Mouse (Mus musculus): ENCODE results near the gene Rad21l. TPM values are rescaled to one million over a fixed set of nuclear protein-coding genes. Genes with fewer than 3 reads are reported as not detected.

The Rad21l gene
- polyA plus RNA-seq, 1 experiment from 2014 or later, result 0.11 TPM

DNA sequence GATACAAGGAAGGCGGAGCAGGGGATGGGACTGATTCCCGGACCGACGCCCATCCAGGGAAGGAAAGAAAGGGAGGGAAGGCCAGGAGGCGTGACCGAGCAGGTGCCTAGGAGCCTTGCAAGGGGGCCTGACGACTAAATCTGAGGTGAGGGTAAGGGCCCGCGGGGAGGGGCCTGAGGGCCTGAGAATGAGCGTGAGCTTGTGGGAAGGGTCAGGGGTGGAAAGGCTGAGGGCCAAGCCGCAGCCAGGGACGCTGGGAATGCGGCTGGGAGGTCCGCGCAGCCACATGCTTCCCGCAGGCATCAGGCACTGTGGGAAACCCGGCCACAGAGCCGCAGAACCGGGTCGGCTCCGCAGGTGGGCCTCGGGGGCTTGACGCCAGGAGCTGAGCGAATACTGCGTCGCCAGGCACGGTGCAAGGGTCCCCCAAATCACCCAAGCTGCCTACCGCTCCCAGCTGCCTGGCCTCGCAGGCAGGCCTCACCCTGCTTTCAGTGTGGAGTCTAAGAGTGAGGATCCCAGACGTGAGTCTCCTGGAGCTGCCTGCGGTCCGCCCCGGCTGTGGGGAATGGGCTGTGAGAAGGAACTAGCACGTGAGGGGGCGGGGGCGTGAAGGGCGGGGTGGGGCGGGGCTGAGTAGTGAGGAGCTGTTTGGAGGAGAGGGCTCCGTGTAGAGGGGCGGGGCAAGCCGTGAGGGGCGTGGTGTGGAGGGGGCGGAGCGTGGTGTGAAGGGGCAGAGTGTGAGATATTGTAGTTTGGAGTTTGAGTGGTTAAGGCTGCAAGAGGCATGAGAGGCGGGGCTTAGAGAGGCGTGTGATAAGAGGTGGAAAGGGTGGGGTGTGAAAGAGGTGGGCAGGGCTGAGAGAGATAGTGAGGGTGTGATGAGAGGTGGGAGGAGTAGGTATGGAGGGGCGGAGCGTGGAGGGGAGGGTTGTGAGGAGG is 2.0 kb upstream of the Rad21l start:
- 38% methylated on average over 48 of the region's 48 CpGs for WGBS
- H3K4me2 ChIP-seq (replicated peaks), result peak overlapping the region; percentile 44
- H3K27ac ChIP-seq, result no peak overlapping the region
- peak; percentile 63 for ATAC-seq (ENCODE audit: low FRiP score, low read depth)
- 0 out of 2 replicates have a peak, but pooled peaks cover 6% of the 10 kb centered on the region for H3K4me1 ChIP-seq
- H3K9ac ChIP-seq, result no peak overlapping the region
- peak overlapping the region; percentile 3; the same call in 1 of the 2 replicates for H3K4me3 ChIP-seq
- no peaks in the 10 kb centered on the region for H3K36me3 ChIP-seq
- H3K27me3 ChIP-seq (replicated peaks), result peaks cover 11% of the 10 kb centered on the region; the same call in 1 of the 2 replicates
- no peaks in the 10 kb centered on the region for H3K9me3 ChIP-seq

DNA sequence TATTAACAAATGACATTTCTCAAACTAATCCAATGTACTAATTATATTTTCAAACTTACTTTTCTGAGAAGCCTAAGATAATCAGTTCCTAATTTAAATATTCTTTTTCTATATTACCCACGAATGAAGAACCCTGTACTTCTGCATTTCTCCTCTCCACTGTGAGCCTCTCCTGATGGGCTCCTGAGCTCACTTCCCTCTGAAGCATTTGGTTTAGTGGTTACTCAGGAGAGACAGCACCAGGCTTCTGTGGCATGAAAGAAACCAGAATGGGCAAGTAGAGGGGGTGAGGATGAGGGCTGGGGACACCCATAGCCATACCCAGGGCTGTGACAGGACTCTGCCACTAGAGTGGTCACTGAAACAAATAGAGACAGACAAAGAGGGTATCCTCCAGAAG is 16.3 kb downstream of the Rad21l start:
- Histone ChIP-seq H3K27ac (no peak overlapping the region), H3K4me1 (no peaks in the 10 kb centered on the region), H3K9ac (no peak overlapping the region), H3K4me2 (replicated peaks) (no peak overlapping the region), H3K9me3 (no peaks in the 10 kb centered on the region), H3K4me3 (no peak overlapping the region), H3K27me3 (replicated peaks) (no peaks in the 10 kb centered on the region), H3K36me3 (no peaks in the 10 kb centered on the region)
- WGBS, result 69% methylated on average over 1 of the region's 1 CpGs
- no peak for ATAC-seq (ENCODE audit: low FRiP score, low read depth)

DNA sequence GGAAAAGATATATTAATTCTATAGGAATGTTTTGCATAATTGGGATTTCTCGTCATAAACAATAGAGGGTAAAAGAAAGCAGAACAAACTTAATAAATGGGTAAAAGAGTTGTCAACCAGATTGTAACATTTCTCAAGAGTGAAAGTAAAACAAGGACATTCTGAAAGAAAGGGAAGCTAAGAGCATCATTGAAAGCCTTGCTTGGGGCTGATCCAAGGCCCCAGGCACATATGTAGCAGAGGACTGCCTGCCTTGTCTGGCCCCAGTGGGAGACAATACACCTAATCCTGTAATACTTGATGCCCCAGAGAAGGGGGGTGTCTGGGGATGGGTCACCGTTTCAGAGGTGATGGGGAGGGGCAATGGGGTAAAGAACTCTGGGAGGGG is 32.3 kb downstream of the Rad21l start:
- Histone ChIP-seq H3K9me3 (no peaks in the 10 kb centered on the region), H3K4me1 (peaks cover 6% of the 10 kb centered on the region), H3K9ac (no peak overlapping the region), H3K27ac (no peak overlapping the region), H3K4me2 (replicated peaks) (no peak overlapping the region), H3K4me3 (no peak overlapping the region), H3K36me3 (no peaks in the 10 kb centered on the region), H3K27me3 (replicated peaks) (peaks cover 10% of the 10 kb centered on the region; the same call in 1 of the 2 replicates)
- WGBS, result 83% methylated on average over 2 of the region's 2 CpGs
- ATAC-seq (ENCODE audit: low FRiP score, low read depth), result no peak

DNA sequence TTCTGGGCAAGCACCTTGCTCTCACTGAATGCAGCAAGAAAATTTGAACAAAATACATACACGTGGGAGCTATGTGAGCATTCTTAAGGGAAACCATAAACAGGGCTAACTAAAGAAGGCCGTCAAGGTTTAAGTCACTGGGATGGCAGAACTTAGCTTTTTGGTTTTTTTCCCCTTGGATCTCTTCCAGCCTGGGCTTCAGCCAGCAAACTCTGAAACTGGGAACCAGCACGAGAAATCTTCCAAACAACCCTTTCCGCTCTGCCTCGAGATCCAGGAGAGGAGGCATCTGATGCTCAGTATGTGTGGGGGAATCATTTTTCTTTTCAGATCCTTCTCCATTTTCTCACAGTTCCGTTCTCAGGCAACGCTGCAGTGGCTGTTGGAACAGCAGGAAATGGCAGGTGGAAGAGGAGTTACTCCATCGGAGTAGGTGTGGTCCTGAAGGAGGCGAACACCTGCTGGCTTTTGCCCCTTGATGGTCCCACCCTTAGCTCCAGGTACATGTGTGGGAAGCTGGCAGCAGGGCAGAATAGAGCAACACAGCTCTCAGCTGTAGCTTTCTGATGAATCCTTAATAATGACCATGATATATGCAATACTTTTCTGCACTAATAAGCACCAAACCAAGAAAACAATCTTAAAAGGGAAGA is 32.8 kb downstream of the Rad21l start:
- Histone ChIP-seq H3K9me3 (no peaks in the 10 kb centered on the region), H3K27ac (no peak overlapping the region), H3K36me3 (no peaks in the 10 kb centered on the region), H3K9ac (no peak overlapping the region), H3K27me3 (replicated peaks) (peaks cover 10% of the 10 kb centered on the region; the same call in 1 of the 2 replicates), H3K4me1 (peaks cover 6% of the 10 kb centered on the region), H3K4me2 (replicated peaks) (no peak overlapping the region), H3K4me3 (no peak overlapping the region)
- 73% methylated on average over 9 of the region's 9 CpGs for WGBS
- no peak for ATAC-seq (ENCODE audit: low FRiP score, low read depth)

DNA sequence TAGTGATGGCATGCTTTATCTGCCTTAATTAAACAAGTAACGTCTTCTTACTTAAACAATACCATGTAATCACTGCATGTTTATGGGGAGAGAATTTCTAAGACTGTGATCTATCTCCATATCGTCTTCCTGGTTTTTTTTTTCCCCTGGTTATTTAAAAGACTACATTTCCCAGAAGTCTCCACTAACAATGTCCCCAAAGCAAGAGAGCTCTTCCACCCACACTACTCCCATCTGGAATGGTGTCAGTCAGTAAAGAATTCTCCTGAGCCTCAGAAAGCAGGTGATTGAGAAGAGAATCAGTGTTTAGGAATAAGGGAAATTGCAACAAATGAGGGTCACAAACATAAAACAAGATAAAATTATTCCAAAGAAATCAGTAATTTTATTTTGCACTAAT is 33.4 kb downstream of the Rad21l start:
- H3K9me3 ChIP-seq, result no peaks in the 10 kb centered on the region
- H3K36me3 ChIP-seq, result no peaks in the 10 kb centered on the region
- WGBS, result 43% methylated on average over 2 of the region's 2 CpGs
- peaks cover 6% of the 10 kb centered on the region for H3K4me1 ChIP-seq
- no peak overlapping the region for H3K9ac ChIP-seq
- H3K27me3 ChIP-seq (replicated peaks), result peaks cover 10% of the 10 kb centered on the region; the same call in 1 of the 2 replicates
- H3K27ac ChIP-seq, result no peak overlapping the region
- no peak overlapping the region for H3K4me3 ChIP-seq
- ATAC-seq (ENCODE audit: low FRiP score, low read depth), result no peak
- no peak overlapping the region for H3K4me2 ChIP-seq (replicated peaks)

DNA sequence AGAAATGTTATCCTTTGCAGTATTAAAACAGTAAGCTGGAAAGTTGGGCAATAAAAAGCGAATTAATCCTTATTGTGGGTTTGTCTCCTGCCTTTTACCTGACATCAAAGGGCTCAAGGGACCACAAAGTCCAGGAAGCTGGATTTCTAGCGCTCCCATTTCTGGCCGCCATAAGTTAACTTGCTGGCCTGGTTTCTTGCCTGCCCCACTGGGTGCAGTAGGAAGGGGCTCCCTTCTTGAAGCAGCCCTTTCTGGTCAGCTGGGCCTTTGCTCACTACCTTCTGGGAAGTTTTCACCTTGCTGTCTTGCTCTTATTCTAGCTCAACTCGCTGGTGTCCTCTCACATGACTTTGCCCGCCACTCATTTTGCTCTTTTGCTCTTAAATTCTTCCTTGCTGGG is 35.4 kb downstream of the Rad21l start:
- no peak overlapping the region for H3K9ac ChIP-seq
- 37% methylated on average over 5 of the region's 5 CpGs for WGBS
- peak overlapping the region; percentile 96; the same call in 1 of the 2 replicates for H3K4me2 ChIP-seq (replicated peaks)
- peaks cover 6% of the 10 kb centered on the region for H3K4me1 ChIP-seq
- H3K27me3 ChIP-seq (replicated peaks), result peaks cover 10% of the 10 kb centered on the region; the same call in 1 of the 2 replicates
- no peak overlapping the region for H3K27ac ChIP-seq
- no peak overlapping the region for H3K4me3 ChIP-seq
- no peaks in the 10 kb centered on the region for H3K9me3 ChIP-seq
- no peak for ATAC-seq (ENCODE audit: low FRiP score, low read depth)
- no peaks in the 10 kb centered on the region for H3K36me3 ChIP-seq

DNA sequence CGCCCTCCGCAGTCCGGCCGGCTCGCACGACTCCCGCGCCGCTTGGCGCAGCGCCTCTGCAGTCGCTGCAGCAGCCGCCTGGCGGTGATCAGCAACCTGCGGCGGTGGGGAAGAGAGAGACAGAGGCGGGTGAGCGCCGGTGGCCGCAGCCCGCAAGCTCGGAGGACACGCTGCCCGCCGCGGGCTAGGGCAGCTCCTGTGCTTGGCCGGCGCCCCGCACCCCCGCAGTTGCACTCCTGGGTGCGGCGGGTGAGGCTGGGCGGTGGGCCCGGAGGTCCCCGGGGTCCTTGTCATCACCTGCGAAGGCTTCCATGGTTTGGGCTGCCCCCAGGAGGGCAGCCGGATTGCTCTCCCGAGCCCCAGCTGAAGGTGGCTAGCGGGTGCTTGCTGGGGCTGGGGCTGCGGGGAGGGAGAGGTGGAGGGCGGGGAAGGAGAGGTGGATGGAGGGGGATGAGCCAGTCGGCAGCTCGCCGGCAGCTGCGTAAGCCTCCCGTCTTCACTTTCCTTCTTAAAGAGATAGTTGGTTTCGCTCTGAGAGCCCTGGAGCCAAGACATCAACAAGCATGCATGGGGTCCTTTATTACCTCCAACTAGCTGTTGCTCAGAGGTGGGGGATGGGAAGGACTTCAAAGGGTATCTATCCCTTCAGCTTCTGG is 36.0 kb downstream of the Rad21l start, which contains the start of gene Snph:
Gene Snph (minus strand): TSS at position 435 of the 656 bp plus-strand sequence.
- H3K9me3 ChIP-seq, result no peaks in the 10 kb centered on the region
- H3K9ac ChIP-seq, result peak within 1 kb of the TSS; percentile 79
- peak; percentile 84 for ATAC-seq (ENCODE audit: low FRiP score, low read depth)
- H3K4me2 ChIP-seq (replicated peaks), result peak within 1 kb of the TSS; percentile 96
- under 1% methylated on average over 43 of the region's 47 CpGs for WGBS
- H3K36me3 ChIP-seq, result no peaks in the 10 kb centered on the region
- H3K4me3 ChIP-seq, result peak within 1 kb of the TSS; percentile 74
- H3K4me1 ChIP-seq, result peaks cover 6% of the 10 kb centered on the region
- peak within 1 kb of the TSS; percentile 46; the same call in 1 of the 2 replicates for H3K27ac ChIP-seq
- peaks cover 10% of the 10 kb centered on the region; the same call in 1 of the 2 replicates for H3K27me3 ChIP-seq (replicated peaks)

DNA sequence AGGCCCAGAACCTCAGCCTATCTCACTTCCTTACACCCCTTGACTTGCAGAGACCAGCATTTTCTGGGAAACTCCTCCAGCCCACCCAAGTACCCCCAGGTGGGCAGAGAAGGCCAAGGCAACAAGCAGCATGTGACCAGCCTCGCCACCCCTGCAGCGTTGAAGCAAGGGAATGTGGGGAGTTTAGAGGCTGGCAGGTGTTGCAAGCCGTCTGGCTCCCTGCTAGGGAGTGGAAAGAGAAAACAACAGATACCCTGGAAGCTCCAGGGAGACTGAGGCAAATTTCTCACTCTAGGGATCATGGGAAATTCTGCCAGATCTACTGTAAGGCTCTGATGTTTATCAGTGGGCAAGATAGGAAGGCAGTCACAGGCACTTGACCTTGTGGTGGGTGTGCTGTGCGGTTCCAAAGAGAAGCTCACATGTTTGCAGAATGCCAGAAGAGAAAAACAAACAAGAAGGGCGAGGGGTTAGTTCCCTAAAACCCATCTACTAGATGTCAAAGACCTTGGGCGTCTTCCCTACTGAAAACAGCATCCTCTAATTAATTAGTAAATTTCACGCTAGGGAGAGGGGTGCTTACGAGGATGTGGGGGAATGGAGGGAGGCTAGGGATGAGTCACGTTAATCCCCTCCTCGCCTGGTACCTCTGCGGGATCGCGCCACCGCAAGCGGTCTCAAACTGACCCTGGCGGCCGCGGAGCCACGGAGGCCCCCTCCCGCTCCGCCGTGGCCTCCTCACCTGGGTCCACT is 36.8 kb downstream of the Rad21l start:
- Histone ChIP-seq H3K4me1 (peaks cover 6% of the 10 kb centered on the region), H3K27ac (peak overlapping the region; percentile 46; the same call in 1 of the 2 replicates), H3K27me3 (replicated peaks) (peaks cover 10% of the 10 kb centered on the region; the same call in 1 of the 2 replicates), H3K9me3 (no peaks in the 10 kb centered on the region), H3K4me2 (replicated peaks) (peak overlapping the region; percentile 96), H3K36me3 (no peaks in the 10 kb centered on the region), H3K4me3 (peak overlapping the region; percentile 74), H3K9ac (peak overlapping the region; percentile 79)
- WGBS, result 3% methylated on average over 22 of the region's 22 CpGs
- ATAC-seq (ENCODE audit: low FRiP score, low read depth), result peak; percentile 19

DNA sequence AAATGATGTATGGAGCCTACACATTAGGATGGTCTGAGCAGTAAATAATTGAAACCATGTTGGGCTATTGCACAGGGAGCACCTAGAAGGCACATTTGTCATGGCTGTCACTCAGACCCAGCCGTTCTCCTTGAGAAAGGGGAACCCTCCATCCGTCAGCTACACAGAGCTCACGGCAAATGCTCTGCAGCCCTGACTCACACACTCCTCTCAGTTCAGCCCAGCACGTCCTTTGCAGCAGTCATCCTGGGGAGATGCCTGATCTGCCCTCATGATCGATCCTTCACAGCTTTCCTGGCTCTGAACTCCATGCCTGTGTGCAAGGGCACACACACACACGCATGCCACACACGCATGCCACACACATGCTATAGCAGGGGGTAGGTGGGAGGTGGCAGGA is 39.0 kb downstream of the Rad21l start:
- H3K27ac ChIP-seq, result no peak overlapping the region
- H3K36me3 ChIP-seq, result no peaks in the 10 kb centered on the region
- peaks cover 6% of the 10 kb centered on the region for H3K4me1 ChIP-seq
- H3K4me3 ChIP-seq, result no peak overlapping the region
- WGBS, result 66% methylated on average over 7 of the region's 7 CpGs
- H3K9me3 ChIP-seq, result no peaks in the 10 kb centered on the region
- no peak overlapping the region for H3K9ac ChIP-seq
- ATAC-seq (ENCODE audit: low FRiP score, low read depth), result no peak
- H3K27me3 ChIP-seq (replicated peaks), result peaks cover 10% of the 10 kb centered on the region; the same call in 1 of the 2 replicates
- H3K4me2 ChIP-seq (replicated peaks), result no peak overlapping the region

DNA sequence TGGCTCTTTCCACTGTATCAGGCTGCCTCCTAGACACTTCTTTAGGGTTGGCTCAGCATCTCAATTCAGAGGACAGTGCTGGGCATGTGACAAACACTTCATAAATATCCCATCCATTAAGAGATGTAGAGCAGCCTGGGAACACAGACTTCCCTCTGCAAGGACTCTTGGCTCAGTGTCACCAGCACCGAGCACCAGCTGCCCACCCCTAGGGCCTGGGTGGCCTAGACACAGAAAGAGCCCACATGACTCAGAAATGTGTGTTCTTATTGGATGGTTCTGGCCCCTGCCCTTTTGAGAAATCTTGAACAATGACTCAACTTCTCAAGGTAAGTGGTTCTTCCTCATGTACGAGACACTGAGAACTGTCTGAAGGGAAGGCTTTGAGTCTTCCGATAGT is 40.3 kb downstream of the Rad21l start:
- Histone ChIP-seq H3K27ac (no peak overlapping the region), H3K4me2 (replicated peaks) (no peak overlapping the region), H3K36me3 (no peaks in the 10 kb centered on the region), H3K9ac (no peak overlapping the region), H3K27me3 (replicated peaks) (peaks cover 3% of the 10 kb centered on the region; the same call in 1 of the 2 replicates), H3K4me3 (no peak overlapping the region), H3K9me3 (no peaks in the 10 kb centered on the region), H3K4me1 (peaks cover 6% of the 10 kb centered on the region)
- no peak for ATAC-seq (ENCODE audit: low FRiP score, low read depth)
- WGBS, result 89% methylated on average over 3 of the region's 3 CpGs

DNA sequence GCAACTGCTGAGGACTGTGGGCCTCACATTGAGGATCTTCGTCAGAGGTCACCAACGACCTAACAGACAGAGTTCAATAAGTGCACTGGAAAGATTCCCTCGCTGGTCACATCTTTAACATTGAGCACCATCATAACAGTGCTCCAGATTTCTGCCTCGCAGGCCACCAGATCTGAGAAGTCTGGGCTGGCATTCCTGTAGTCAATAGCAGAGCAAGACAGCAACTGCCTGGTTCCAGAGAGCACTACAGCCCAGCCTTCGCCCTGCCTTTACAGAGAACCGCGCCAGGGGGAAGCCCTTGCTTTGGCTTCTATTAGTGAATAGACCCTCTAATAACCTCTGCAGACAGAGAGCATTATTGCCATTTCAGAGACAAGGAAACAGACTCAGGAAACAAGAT is 42.0 kb downstream of the Rad21l start:
- Histone ChIP-seq H3K4me1 (peaks cover 2% of the 10 kb centered on the region), H3K4me2 (replicated peaks) (no peak overlapping the region), H3K36me3 (no peaks in the 10 kb centered on the region), H3K27me3 (replicated peaks) (peaks cover 1% of the 10 kb centered on the region; the same call in 1 of the 2 replicates), H3K27ac (no peak overlapping the region), H3K9me3 (no peaks in the 10 kb centered on the region), H3K4me3 (no peak overlapping the region), H3K9ac (no peak overlapping the region)
- no peak for ATAC-seq (ENCODE audit: low FRiP score, low read depth)
- 88% methylated on average over 7 of the region's 7 CpGs for WGBS
